Mouse (Mus musculus) midbrain, postnatal 0 days (tissue): ENCODE data around the gene Erich4. TPM values are rescaled to one million over a fixed set of nuclear protein-coding genes. Genes with fewer than 3 reads are reported as not detected.

Source experiments
- ATAC-seq: fragments of 200-750 bp; cut with Nextera tagmentation; 2 replicates; pipeline ENCODE4 v1.8.0; 2017; ENCODE audit warnings: moderate number of reproducible peaks, mild to moderate bottlenecking, moderate TSS enrichment, moderate library complexity; ENCODE audit not compliant: low FRiP score
- DNase-seq: peaks from one replicate; pipeline ENCODE4 v3.0.0-alpha.2; 2015; ENCODE audit warnings: low spot score
- H3K27ac ChIP-seq: fragments of 300-500 bp; sonication (generic); 2 replicates; pipeline ENCODE4 v1.5.1; 2014; ENCODE audit warnings: low read depth, mild to moderate bottlenecking, low read length, mixed read lengths
- H3K27me3 ChIP-seq: fragments of 300-500 bp; sonication (generic); 2 replicates; pipeline ENCODE4 v1.6.1; 2014; ENCODE audit warnings: low read length, control low read depth, mixed read lengths; ENCODE audit not compliant: insufficient read depth
- H3K36me3 ChIP-seq: fragments of 300-500 bp; sonication (generic); 2 replicates; pipeline ENCODE4 v1.6.1; 2014; ENCODE audit warnings: low read length, control low read depth, mixed read lengths; ENCODE audit not compliant: insufficient read depth
- H3K4me1 ChIP-seq: fragments of 300-500 bp; sonication (generic); 2 replicates; pipeline ENCODE4 v1.6.1; 2014; ENCODE audit warnings: mild to moderate bottlenecking, control low read depth, antibody characterized with exemption, low read length, mixed read lengths; ENCODE audit not compliant: insufficient read depth
- H3K4me2 ChIP-seq: fragments of 300-500 bp; sonication (generic); 2 replicates; pipeline ENCODE4 v1.6.1; 2014; ENCODE audit warnings: low read depth, mild to moderate bottlenecking, low read length, mixed read lengths; ENCODE audit not compliant: poor library complexity, severe bottlenecking
- H3K4me3 ChIP-seq: fragments of 300-500 bp; sonication (generic); 2 replicates; pipeline ENCODE4 v1.5.1; 2014; ENCODE audit warnings: low read depth, mild to moderate bottlenecking, low read length, moderate library complexity
- H3K9ac ChIP-seq: fragments of 300-500 bp; sonication (generic); replicated peaks from 2 replicates; pipeline ENCODE4 v1.6.1; 2014; ENCODE audit warnings: mild to moderate bottlenecking, low read length, moderate library complexity, mixed read lengths; ENCODE audit not compliant: poor library complexity, severe bottlenecking
- H3K9me3 ChIP-seq: fragments of 300-500 bp; sonication (generic); 2 replicates; pipeline ENCODE4 v1.6.1; 2016; ENCODE audit warnings: low read length, control low read depth
- CTCF ChIP-seq: IDR thresholded peaks from 2 replicates; pipeline ENCODE4 v1.5.1; 2016; ENCODE audit warnings: antibody characterized with exemption, mild to moderate bottlenecking
- whole genome bisulfite sequencing: fragments of 180-500 bp; shearing (Covaris S2); extraction: QIAGEN DNeasy Blood & Tissue Kit; methylation state at CpG from one replicate; pipeline ENCODE4 v1.1.7; 2014; 5-methylcytosine and 5-hydroxymethylcytosine counted together
- polyA plus RNA-seq: library from polyadenylated mRNA; unstranded; fragments of >200 nt; fragmentation: Nextera tagmentation; extraction: Ambion mirVana; gene quantifications from 2 replicates; pipeline ENCODE4 v1.2.1, GENCODE M21; 2015
- total RNA-seq: library from RNA; depleted of rRNA; stranded (reverse); fragments of >200 nt; gene quantifications from 2 replicates; pipeline ENCODE4 v1.2.3, GENCODE M21; 2014

The Erich4 gene
- total and polyA plus RNA-seq, 2 experiments from 2014 or later = not detected

DNA sequence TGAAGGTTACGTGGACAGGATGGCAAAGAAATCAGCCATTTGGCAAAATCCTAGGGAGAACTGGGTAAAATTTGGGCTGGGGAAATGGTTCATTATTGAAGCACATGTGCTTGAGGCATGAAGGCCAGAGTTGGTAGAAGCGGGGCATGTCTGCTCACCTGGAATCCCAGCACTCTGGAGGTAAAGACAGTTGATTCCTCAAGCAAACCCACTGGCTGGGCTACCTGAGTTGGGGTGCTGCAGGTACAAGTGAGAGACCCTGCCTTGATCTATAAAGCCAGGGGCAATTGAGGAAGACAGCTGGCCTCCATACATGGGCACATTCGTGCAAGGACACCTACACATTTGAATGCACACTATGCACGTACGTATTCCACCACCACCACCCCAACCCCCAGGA is 4.4 kb upstream of the Erich4 start:
- TF ChIP-seq CTCF = no peak
- no peak overlapping the region for H3K27ac ChIP-seq
- peaks cover 21% of the 10 kb centered on the region for H3K36me3 ChIP-seq
- ATAC-seq (no peak), DNase-seq (no peak)
- peak overlapping the region; percentile 51; the same call in 1 of the 2 replicates for H3K4me2 ChIP-seq
- H3K9ac ChIP-seq = no peak overlapping the region
- H3K9me3 ChIP-seq = no peaks in the 10 kb centered on the region
- WGBS = 89% methylated on average over 5 of the region's 5 CpGs
- H3K4me1 ChIP-seq = no peaks in the 10 kb centered on the region
- no peaks in the 10 kb centered on the region for H3K27me3 ChIP-seq
- no peak overlapping the region for H3K4me3 ChIP-seq

DNA sequence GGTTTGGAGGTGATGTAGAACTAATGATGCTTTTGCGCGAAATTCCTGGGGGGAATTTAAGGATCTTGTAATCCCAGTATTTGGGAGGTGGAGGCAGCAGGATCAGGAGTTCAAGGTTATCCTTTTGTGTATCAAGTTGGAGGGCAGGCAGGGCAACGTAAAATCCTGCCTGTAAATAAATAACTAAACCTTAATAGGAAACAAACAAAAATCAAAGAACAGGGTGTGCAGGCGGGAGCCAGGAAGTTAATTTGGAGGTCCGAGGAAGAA is 4.0 kb upstream of the Erich4 start:
- 29% methylated on average over 5 of the region's 5 CpGs for WGBS
- Histone ChIP-seq H3K27me3 (no peaks in the 10 kb centered on the region), H3K27ac (0 out of 2 replicates have a peak overlapping the region, but pooled peaks have one; percentile 52), H3K9me3 (no peaks in the 10 kb centered on the region), H3K4me1 (no peaks in the 10 kb centered on the region), H3K9ac (no peak overlapping the region; the same call in 1 of the 2 replicates), H3K4me2 (peak overlapping the region; percentile 51), H3K4me3 (peak overlapping the region; percentile 60), H3K36me3 (peaks cover 19% of the 10 kb centered on the region)
- ATAC-seq (no peak), DNase-seq (no peak)
- TF ChIP-seq CTCF = no peak

DNA sequence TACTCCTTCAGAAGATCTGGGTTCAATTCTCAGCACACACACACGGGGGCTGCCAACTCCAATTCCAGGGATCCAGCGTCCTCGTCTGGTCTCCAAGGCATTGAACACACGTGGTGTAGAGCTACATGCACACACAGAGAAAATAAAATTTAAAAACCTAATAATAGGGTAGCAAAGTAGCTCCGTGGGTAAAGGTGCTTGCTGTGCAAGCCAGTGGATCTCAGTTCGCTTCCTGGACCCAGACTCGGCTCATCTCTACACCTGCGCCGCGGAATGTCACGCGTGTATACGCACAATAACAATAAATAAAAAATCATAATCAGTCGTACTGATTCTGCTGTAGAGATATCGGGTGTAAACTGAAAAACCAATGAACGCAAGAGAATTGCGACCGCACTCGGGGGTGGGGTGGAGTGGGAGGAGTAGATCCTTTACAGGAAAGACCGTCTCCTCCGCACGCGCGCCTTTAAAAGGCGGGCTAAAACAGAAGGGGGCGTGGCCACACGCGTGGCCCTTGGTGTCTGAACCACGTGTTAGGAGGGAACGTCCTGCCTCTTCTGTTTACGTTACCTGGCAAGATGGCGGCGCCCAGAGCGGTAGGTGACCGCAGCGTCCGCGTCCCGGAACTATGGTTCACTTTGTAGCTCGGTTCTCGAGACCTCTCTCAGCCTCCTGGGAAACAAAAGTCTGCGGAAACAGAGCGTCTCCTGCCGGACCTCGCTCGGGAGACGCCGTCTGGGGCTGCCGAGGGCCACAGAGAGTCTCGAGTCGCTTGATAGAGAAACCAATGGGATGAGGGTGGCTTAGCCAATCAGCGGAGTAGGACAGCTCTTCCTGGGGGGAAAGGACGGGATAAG is 3.4 kb upstream of the Erich4 start, which contains the start of gene Dmac2:
Gene Dmac2 (plus strand): TSS at position 550 of the 857 bp plus-strand sequence.
- peak within 1 kb of the TSS; percentile 14; the same call in 1 of the 2 replicates for H3K9ac ChIP-seq
- 0 out of 2 replicates have a peak within 1 kb of the TSS, but pooled peaks have one; percentile 52 for H3K27ac ChIP-seq
- no peaks in the 10 kb centered on the region for H3K27me3 ChIP-seq
- DNase-seq (peak; percentile 96), ATAC-seq (peak; percentile 96)
- WGBS = 2% methylated on average over 53 of the region's 53 CpGs
- H3K4me2 ChIP-seq = peak within 1 kb of the TSS; percentile 51
- peaks cover 18% of the 10 kb centered on the region for H3K36me3 ChIP-seq
- no peak; the same call in 1 of the 2 replicates for TF ChIP-seq CTCF
- H3K4me1 ChIP-seq = no peaks in the 10 kb centered on the region
- H3K9me3 ChIP-seq = no peaks in the 10 kb centered on the region
- H3K4me3 ChIP-seq = peak within 1 kb of the TSS; percentile 60

DNA sequence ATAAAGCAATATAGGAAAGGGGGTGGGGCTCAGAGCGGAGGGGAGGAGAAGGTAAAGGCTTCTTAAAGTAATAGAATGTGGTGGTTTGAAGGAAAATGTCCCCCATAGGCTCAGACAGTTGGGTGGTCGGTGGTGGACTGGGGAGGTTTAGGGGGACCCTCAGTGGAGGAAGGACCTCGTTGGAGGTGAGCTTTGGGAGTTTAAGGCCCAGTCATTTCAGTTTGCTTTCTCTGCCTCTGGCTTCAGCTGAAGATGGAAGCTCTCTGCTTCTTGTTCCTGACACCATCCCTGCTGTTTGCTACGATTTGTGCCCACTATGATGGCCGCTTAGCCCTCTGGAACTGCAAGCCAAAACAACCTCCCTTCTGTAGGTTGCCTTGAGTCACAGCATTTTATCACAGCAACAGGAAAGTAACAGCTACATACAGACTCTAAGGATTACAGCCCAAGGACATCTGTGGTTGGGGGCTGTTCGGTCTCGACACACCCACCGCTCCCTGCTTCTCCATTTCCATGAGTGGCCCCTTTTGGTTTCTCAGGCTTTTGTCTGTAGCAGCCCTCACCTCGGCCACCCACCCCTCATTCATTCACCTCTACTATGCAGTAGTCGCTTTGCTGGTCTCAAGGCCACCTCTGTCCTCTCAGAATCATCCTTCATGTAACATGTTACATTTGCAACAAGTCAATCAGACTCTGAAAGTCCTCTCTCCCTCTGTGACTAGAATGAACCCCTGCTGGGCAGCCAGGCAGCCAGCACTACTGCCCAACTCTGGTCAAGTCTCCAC is 1.9 kb upstream of the Erich4 start:
- no peak for TF ChIP-seq CTCF
- no peak overlapping the region for H3K4me2 ChIP-seq
- no peaks in the 10 kb centered on the region for H3K9me3 ChIP-seq
- ATAC-seq (no peak), DNase-seq (no peak)
- 85% methylated on average over 10 of the region's 10 CpGs for WGBS
- H3K9ac ChIP-seq = no peak overlapping the region
- no peak overlapping the region for H3K4me3 ChIP-seq
- H3K4me1 ChIP-seq = no peaks in the 10 kb centered on the region
- peaks cover 9% of the 10 kb centered on the region; the same call in 1 of the 2 replicates for H3K36me3 ChIP-seq
- no peaks in the 10 kb centered on the region for H3K27me3 ChIP-seq
- H3K27ac ChIP-seq = no peak overlapping the region

DNA sequence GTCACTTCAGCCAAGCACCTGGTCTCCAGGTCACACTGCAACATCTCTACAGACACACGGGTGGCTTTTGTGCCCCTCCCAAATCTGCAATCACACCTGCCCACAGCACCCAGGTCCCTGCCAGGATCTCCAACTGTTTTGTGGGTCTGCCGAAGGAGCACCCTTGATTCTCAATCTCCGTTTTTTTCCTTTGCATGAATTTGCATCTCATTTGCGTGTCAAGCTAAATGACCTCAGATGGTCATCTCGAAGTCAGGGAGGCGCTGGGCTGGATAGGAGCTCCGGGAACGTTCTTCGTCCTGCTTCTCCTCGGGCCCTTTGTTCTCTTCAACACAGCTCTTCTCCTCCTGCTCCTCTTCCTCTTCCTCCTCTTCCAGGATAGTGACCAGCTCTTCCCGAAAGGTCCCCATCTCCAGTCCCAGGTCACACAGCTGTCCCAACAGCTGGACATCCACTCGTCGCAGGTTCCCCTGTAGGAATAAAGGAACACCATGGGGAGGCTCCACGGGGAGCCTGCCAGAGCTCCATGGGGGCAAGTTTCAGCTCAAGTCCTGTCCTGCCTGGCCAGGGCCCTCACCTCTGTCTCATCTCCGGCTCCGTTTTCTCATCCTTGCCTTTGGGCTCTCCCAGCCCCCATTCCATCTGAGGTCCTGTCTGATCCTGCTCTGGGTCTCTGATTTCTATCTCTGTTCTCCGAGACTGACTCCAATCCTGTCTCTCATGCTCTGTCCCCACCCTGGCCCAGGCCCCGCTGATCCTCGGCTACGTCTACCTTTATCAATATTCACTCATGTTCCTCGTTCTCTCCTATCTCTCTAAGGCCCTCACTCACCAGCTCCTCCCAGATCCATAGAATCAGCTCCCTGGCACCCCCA is 624 bp downstream of the Erich4 start:
- ATAC-seq (no peak), DNase-seq (no peak)
- Histone ChIP-seq H3K27ac (no peak overlapping the region), H3K36me3 (no peaks in the 10 kb centered on the region), H3K27me3 (no peaks in the 10 kb centered on the region), H3K9me3 (no peaks in the 10 kb centered on the region), H3K4me2 (no peak overlapping the region), H3K4me1 (no peaks in the 10 kb centered on the region), H3K4me3 (no peak overlapping the region), H3K9ac (no peak overlapping the region)
- TF ChIP-seq CTCF = no peak
- 69% methylated on average over 21 of the region's 21 CpGs for WGBS
